Mouse (Mus musculus) hindbrain, embryonic 13.5 days (tissue): Measurements from ENCODE around the gene Ang2. TPM values are rescaled to one million over a fixed set of nuclear protein-coding genes. Genes with fewer than 3 reads are reported as not detected.
"Not testable (repeated sequence)": the region's sequence is repeated elsewhere in the genome, so short reads cannot be mapped to it uniquely, and the experiment has no call there.

Source experiments
- ATAC-seq: fragments of 200-750 bp; cut with Nextera tagmentation; 2 replicates; pipeline ENCODE4 v1.8.0; 2017; ENCODE audit warnings: moderate TSS enrichment; ENCODE audit not compliant: low FRiP score
- H3K27ac ChIP-seq: fragments of 300-500 bp; sonication (generic); 2 replicates; pipeline ENCODE4 v1.5.1; 2015; ENCODE audit warnings: inconsistent platforms, mild to moderate bottlenecking, moderate library complexity
- H3K27me3 ChIP-seq: fragments of 300-500 bp; sonication (generic); 2 replicates; pipeline ENCODE4 v1.6.1; 2015; ENCODE audit warnings: mild to moderate bottlenecking, inconsistent platforms
- H3K36me3 ChIP-seq: fragments of 300-500 bp; sonication (generic); 2 replicates; pipeline ENCODE4 v1.6.1; 2015; ENCODE audit warnings: mild to moderate bottlenecking, inconsistent platforms
- H3K4me1 ChIP-seq: fragments of 300-500 bp; sonication (generic); replicated peaks from 2 replicates; pipeline ENCODE4 v1.6.1; 2015; ENCODE audit warnings: inconsistent platforms
- H3K4me2 ChIP-seq: fragments of 300-500 bp; sonication (generic); 2 replicates; pipeline ENCODE4 v1.6.1; 2015; ENCODE audit warnings: inconsistent platforms, mild to moderate bottlenecking, moderate library complexity
- H3K4me3 ChIP-seq: fragments of 300-500 bp; sonication (generic); 2 replicates; pipeline ENCODE4 v1.5.1; 2015; ENCODE audit warnings: mild to moderate bottlenecking, inconsistent platforms
- H3K9ac ChIP-seq: fragments of 300-500 bp; sonication (generic); 2 replicates; pipeline ENCODE4 v1.6.1; 2015; ENCODE audit warnings: mild to moderate bottlenecking, inconsistent platforms
- H3K9me3 ChIP-seq: fragments of 300-500 bp; sonication (generic); 2 replicates; pipeline ENCODE4 v1.6.1; 2016; ENCODE audit warnings: inconsistent platforms
- WGBS: fragments of 180-500 bp; shearing (Covaris S2); methylation state at CpG from one replicate; pipeline ENCODE4 v1.1.7; 2015; 5-methylcytosine and 5-hydroxymethylcytosine counted together
- polyA plus RNA-seq: library from polyadenylated mRNA; unstranded; fragments of >200 nt; fragmentation: Nextera tagmentation; extraction: Ambion mirVana; gene quantifications from 2 replicates; pipeline ENCODE4 v1.2.1, GENCODE M21; 2015

Gene Ang2
- polyA plus RNA-seq, 1 experiment from 2014 or later: not detected

GRCm38 (mm10) chr14:51172095-51172865, 26.7 kb downstream of the Ang2 start:
- H3K9me3 ChIP-seq, H3K27me3 ChIP-seq, H3K9ac ChIP-seq, H3K36me3 ChIP-seq, H3K4me2 ChIP-seq, H3K4me1 ChIP-seq, H3K4me3 ChIP-seq, ATAC-seq, H3K27ac ChIP-seq: not testable (repeated sequence)
- WGBS: 37% methylated on average over 9 of the region's 9 CpGs

- Histone ChIP-seq H3K4me2 (no peak overlapping the region), H3K4me3 (no peak overlapping the region), H3K4me1 (no peaks in the 10 kb centered on the region), H3K9ac (no peak overlapping the region), H3K9me3 (0 out of 2 replicates have a peak, but pooled peaks cover 2% of the 10 kb centered on the region), H3K27ac (no peak overlapping the region), H3K27me3 (no peaks in the 10 kb centered on the region), H3K36me3 (no peaks in the 10 kb centered on the region)
- ATAC-seq: no peak
These were observed 32.9 kb downstream of the Ang2 start for GRCm38 (mm10) chr14:51166068-51166467.

- Histone ChIP-seq H3K27me3 (no peaks in the 10 kb centered on the region), H3K4me1 (no peaks in the 10 kb centered on the region), H3K4me3 (no peak overlapping the region), H3K9me3 (0 out of 2 replicates have a peak, but pooled peaks cover 2% of the 10 kb centered on the region), H3K27ac (no peak overlapping the region), H3K9ac (no peak overlapping the region), H3K4me2 (no peak overlapping the region), H3K36me3 (no peaks in the 10 kb centered on the region)
- WGBS: 96% methylated on average over 1 of the region's 1 CpGs
- ATAC-seq: no peak
These were observed 33.5 kb downstream of the Ang2 start for GRCm38 (mm10) chr14:51165435-51165834.

- H3K9ac ChIP-seq, H3K4me1 ChIP-seq, H3K4me3 ChIP-seq, H3K4me2 ChIP-seq, H3K27me3 ChIP-seq, H3K36me3 ChIP-seq, ATAC-seq, H3K9me3 ChIP-seq, H3K27ac ChIP-seq: not testable (repeated sequence)
- WGBS: 92% methylated on average over 6 of the region's 6 CpGs
These were observed 35.6 kb downstream of the Ang2 start for GRCm38 (mm10) chr14:51163323-51163722.

- not testable (repeated sequence) for ATAC-seq, H3K4me1 ChIP-seq, H3K27ac ChIP-seq, H3K27me3 ChIP-seq, H3K4me2 ChIP-seq, H3K9ac ChIP-seq, H3K36me3 ChIP-seq, H3K4me3 ChIP-seq, H3K9me3 ChIP-seq
- 100% methylated on average over 3 of the region's 3 CpGs for WGBS
These were observed 37.0 kb downstream of the Ang2 start, which contains the start of gene Rnase2b for GRCm38 (mm10) chr14:51161976-51162375. Gene Rnase2b (plus strand): TSS chr14:51162260.

- no peak overlapping the region for H3K4me2 ChIP-seq
- no peak for ATAC-seq
- H3K9ac ChIP-seq: no peak overlapping the region
- no peak overlapping the region for H3K27ac ChIP-seq
- no peaks in the 10 kb centered on the region for H3K4me1 ChIP-seq
- no peaks in the 10 kb centered on the region for H3K36me3 ChIP-seq
- 100% methylated on average over 1 of the region's 1 CpGs for WGBS
- H3K9me3 ChIP-seq: no peaks in the 10 kb centered on the region
- no peak overlapping the region for H3K4me3 ChIP-seq
- no peaks in the 10 kb centered on the region for H3K27me3 ChIP-seq
These were observed 41.9 kb downstream of the Ang2 start for GRCm38 (mm10) chr14:51157072-51157471.

GRCm38 (mm10) chr14:51156736-51157068, 42.2 kb downstream of the Ang2 start:
- Histone ChIP-seq H3K4me3 (no peak overlapping the region), H3K27me3 (no peaks in the 10 kb centered on the region), H3K9me3 (no peaks in the 10 kb centered on the region), H3K27ac (no peak overlapping the region), H3K4me1 (no peaks in the 10 kb centered on the region), H3K36me3 (no peaks in the 10 kb centered on the region), H3K9ac (no peak overlapping the region), H3K4me2 (no peak overlapping the region)
- ATAC-seq: no peak
- 65% methylated on average over 4 of the region's 4 CpGs for WGBS

- no peak for ATAC-seq
- H3K9me3 ChIP-seq: no peaks in the 10 kb centered on the region
- H3K9ac ChIP-seq: no peak overlapping the region
- H3K27ac ChIP-seq: no peak overlapping the region
- 88% methylated on average over 5 of the region's 5 CpGs for WGBS
- no peak overlapping the region for H3K4me3 ChIP-seq
- no peaks in the 10 kb centered on the region for H3K4me1 ChIP-seq
- H3K27me3 ChIP-seq: no peaks in the 10 kb centered on the region
- H3K36me3 ChIP-seq: no peaks in the 10 kb centered on the region
- H3K4me2 ChIP-seq: no peak overlapping the region
These were observed 42.8 kb downstream of the Ang2 start for GRCm38 (mm10) chr14:51156056-51156735.

GRCm38 (mm10) chr14:51152249-51152870, 46.6 kb downstream of the Ang2 start:
- H3K4me3 ChIP-seq: no peak overlapping the region
- no peak overlapping the region for H3K4me2 ChIP-seq
- no peaks in the 10 kb centered on the region for H3K4me1 ChIP-seq
- no peak overlapping the region for H3K9ac ChIP-seq
- no peak overlapping the region for H3K27ac ChIP-seq
- H3K36me3 ChIP-seq: no peaks in the 10 kb centered on the region
- 89% methylated on average over 5 of the region's 5 CpGs for WGBS
- no peak for ATAC-seq
- H3K9me3 ChIP-seq: no peaks in the 10 kb centered on the region
- no peaks in the 10 kb centered on the region for H3K27me3 ChIP-seq

GRCm38 (mm10) chr14:51150206-51150831, 48.6 kb downstream of the Ang2 start:
- Histone ChIP-seq H3K9me3 (no peaks in the 10 kb centered on the region), H3K4me1 (no peaks in the 10 kb centered on the region; the same call in 1 of the 2 replicates), H3K27ac (no peak overlapping the region), H3K36me3 (no peaks in the 10 kb centered on the region), H3K9ac (no peak overlapping the region), H3K4me3 (no peak overlapping the region), H3K27me3 (no peaks in the 10 kb centered on the region), H3K4me2 (no peak overlapping the region)
- WGBS: 85% methylated on average over 3 of the region's 3 CpGs
- no peak for ATAC-seq

GRCm38 (mm10) chr14:51149164-51149563, 49.8 kb downstream of the Ang2 start:
- Histone ChIP-seq H3K36me3 (no peaks in the 10 kb centered on the region), H3K9ac (no peak overlapping the region), H3K27me3 (no peaks in the 10 kb centered on the region), H3K9me3 (no peaks in the 10 kb centered on the region), H3K4me1 (no peaks in the 10 kb centered on the region; the same call in 1 of the 2 replicates), H3K4me2 (no peak overlapping the region), H3K4me3 (no peak overlapping the region), H3K27ac (no peak overlapping the region)
- whole genome bisulfite sequencing: 79% methylated on average over 5 of the region's 5 CpGs
- ATAC-seq: no peak

- H3K9ac ChIP-seq: no peak overlapping the region
- no peak for ATAC-seq
- no peaks in the 10 kb centered on the region for H3K27me3 ChIP-seq
- H3K9me3 ChIP-seq: no peaks in the 10 kb centered on the region
- no peak overlapping the region for H3K4me2 ChIP-seq
- no peak overlapping the region for H3K27ac ChIP-seq
- 64% methylated on average over 3 of the region's 3 CpGs for WGBS
- H3K4me1 ChIP-seq: no peaks in the 10 kb centered on the region; the same call in 1 of the 2 replicates
- no peaks in the 10 kb centered on the region for H3K36me3 ChIP-seq
- no peak overlapping the region for H3K4me3 ChIP-seq
These were observed 50.9 kb downstream of the Ang2 start for GRCm38 (mm10) chr14:51148006-51148405.
